19 mouse cellular contexts compared by ENCODE assay signal in the genomic region with DNA sequence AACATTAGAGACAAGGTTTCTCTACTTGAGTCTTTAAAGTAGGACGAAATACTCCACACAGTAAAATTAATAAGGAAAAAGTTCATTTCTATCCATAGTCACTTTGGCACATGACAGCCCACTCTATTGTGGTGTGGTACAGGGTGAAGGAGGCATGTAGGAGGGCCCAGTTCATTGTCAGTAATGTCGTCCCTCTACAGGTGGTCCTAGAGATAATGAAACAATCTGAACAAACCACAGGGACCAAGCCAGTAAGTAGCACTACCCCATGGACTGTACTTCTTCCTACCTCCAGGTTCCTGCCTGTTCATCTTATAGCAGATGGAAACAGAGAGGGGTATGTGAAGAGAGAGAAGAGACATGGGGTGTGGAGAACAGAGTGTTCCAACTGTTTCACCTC.
"Had no signal": no experiment of that assay in that cellular context is flagged by ENCODE, and none has a peak within 500 bp of the region (broad histone marks: within the 10 kb centered on the region; RNA-seq: fewer than 3 reads in every experiment).

No protein-coding gene starts in this region.

- H3K27me3 ChIP-seq: megakaryocyte, embryonic 14.5 days; midbrain, embryonic 12.5 days; neural tube, embryonic 13.5 days; neural tube, embryonic 15.5 days had no signal

- ATAC-seq: midbrain, embryonic 16.5 days had no signal

- H3K9ac ChIP-seq: lung, embryonic 14.5 days; midbrain, embryonic 12.5 days; neural tube, embryonic 13.5 days; neural tube, embryonic 15.5 days had no signal

- DNase-seq: lung, adult 18-20 months; lung, embryonic 14.5 days; lung, postnatal 10 days; lung, postnatal 4 days; midbrain, embryonic 14.5 days; right cerebral cortex, adult 18-20 months; right cerebral cortex, postnatal 25 days; right cerebral cortex, postnatal 4 days; spleen, adult 18-20 months; thymus, adult 18-20 months; thymus, postnatal 14 days; thymus, postnatal 36 days had no signal

- H3K27ac ChIP-seq: midbrain, embryonic 10.5 days; midbrain, embryonic 12.5 days; neural tube, embryonic 13.5 days; neural tube, embryonic 15.5 days had no signal

- H3K36me3 ChIP-seq: midbrain, embryonic 10.5 days; midbrain, embryonic 12.5 days; neural tube, embryonic 13.5 days; neural tube, embryonic 15.5 days had no signal

- H3K4me3 ChIP-seq: megakaryocyte, embryonic 14.5 days; midbrain, embryonic 10.5 days; midbrain, embryonic 12.5 days; myocyte; neural tube, embryonic 13.5 days; neural tube, embryonic 15.5 days had no signal

- H3K4me1 ChIP-seq: midbrain, embryonic 10.5 days; midbrain, embryonic 12.5 days; neural tube, embryonic 13.5 days; neural tube, embryonic 15.5 days had no signal

- H3K9me3 ChIP-seq: megakaryocyte, embryonic 14.5 days; midbrain, embryonic 10.5 days; midbrain, embryonic 12.5 days; neural tube, embryonic 13.5 days; neural tube, embryonic 15.5 days had no signal

- H3K4me2 ChIP-seq: lung, embryonic 14.5 days; midbrain, embryonic 12.5 days; neural tube, embryonic 13.5 days; neural tube, embryonic 15.5 days had no signal
